Mouse (Mus musculus): ENCODE measurements around the gene Xbp1. TPM values are rescaled to one million over a fixed set of nuclear protein-coding genes. Genes with fewer than 3 reads are reported as not detected.
A peak's percentile ranks its signal among the peaks of the same experiment; 100 is the strongest.
"Not testable (repeated sequence)": the region's sequence is repeated elsewhere in the genome, so short reads cannot be mapped to it uniquely, and the experiment has no call there.

The Xbp1 gene
- total RNA-seq (2021), result 10 to 100 TPM; 68.6 to 69.9 TPM
- long read RNA-seq, experiment 1, transcript Xbp1-201 (5 exons, 2,129 nt), result major isoform, 118 of 129 reads
- long read RNA-seq, experiment 1, partial matches to known transcripts, result 8 of 129 reads
- long read RNA-seq, experiment 1, other reads (novel, unspliced or antisense), result 3 of 129 reads
- long read RNA-seq, experiment 2, transcript Xbp1-201 (5 exons, 2,129 nt), result major isoform, 57 of 62 reads
- long read RNA-seq, experiment 2, partial matches to known transcripts, result 3 of 62 reads
- long read RNA-seq, experiment 2, other reads (novel, unspliced or antisense), result 0 of 62 reads

DNA sequence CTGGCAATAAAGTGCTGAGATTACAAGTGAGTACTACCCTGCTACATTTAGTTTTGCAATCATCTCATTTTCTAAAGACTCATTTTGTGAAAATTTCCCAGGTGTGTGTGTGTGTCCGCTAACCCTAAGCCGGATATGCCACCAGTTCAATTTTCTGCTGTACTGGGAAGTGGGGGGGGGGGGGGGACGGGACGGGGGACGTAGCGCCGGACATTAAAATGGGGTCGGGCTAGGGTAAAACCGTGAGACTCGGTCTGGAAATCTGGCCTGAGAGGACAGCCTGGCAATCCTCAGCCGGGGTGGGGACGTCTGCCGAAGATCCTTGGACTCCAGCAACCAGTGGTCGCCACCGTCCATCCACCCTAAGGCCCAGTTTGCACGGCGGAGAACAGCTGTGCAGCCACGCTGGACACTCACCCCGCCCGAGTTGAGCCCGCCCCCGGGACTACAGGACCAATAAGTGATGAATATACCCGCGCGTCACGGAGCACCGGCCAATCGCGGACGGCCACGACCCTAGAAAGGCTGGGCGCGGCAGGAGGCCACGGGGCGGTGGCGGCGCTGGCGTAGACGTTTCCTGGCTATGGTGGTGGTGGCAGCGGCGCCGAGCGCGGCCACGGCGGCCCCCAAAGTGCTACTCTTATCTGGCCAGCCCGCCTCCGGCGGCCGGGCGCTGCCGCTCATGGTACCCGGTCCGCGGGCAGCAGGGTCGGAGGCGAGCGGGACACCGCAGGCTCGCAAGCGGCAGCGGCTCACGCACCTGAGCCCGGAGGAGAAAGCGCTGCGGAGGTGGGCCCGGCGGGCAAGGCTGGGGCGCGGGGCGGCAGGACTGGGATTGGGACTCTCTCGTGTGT lies at the start of gene Xbp1:
Gene Xbp1, plus strand, starts transcription at position 248 of the 854 bp plus-strand sequence.
- DNase-seq, result peak; percentile 99 to 100

- peak; percentile 50 to 89 for DNase-seq
Measured at GRCm38 (mm10) chr11:5474130-5474529, 46.3 kb upstream of the Xbp1 start.

DNA sequence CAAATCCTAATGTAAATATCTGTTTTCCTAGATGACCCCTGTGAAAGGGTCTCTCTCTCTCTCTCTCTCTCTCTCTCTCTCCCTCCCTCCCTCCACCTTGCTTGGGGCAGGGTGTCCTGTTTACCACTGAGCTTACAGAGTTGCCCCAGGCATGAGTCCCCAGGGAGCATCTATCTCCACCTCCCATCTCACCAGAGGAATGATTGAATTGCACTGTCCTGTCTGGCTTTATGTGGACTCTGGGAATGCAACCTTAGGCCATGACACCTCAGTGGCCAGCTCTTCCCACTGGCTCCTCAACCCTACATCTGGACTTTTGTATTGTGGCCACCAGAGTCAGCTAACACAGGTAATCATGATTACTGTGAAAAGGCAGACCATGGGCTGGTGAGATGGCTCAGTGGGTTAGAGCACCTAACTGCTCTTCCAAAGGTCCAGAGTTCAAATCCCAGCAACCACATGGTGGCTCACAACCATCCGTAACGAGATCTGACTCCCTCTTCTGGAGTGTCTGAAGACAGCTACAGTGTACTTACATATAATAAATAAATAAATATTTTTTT lies 44.8 kb upstream of the Xbp1 start:
- not testable (repeated sequence) for DNase-seq

- no peak for DNase-seq
Measured at GRCm38 (mm10) chr11:5476806-5477205, 43.7 kb upstream of the Xbp1 start.

- DNase-seq, result peak in 1 of 2 experiments; percentile 40
Measured at GRCm38 (mm10) chr11:5478193-5478592, 42.3 kb upstream of the Xbp1 start.

DNA sequence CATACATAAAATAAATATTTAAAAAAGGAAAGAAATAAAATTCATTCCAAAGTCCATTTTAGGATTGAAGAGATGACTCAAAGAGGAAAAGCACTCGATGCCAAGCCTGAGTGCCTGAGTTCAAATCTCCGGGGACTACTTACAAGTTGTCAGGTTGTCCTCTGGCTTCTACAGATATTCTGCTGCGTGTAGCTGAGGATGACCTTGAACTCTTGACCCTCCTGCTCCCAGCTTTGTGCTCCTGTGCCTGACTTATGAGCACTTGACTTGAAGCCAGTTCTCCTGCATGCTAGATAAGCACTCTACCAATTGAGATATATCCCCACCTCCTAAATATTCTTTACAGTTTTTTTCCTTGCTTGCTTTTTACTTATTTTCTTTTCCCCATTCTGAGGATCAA lies 41.6 kb upstream of the Xbp1 start:
- DNase-seq, result no peak

DNA sequence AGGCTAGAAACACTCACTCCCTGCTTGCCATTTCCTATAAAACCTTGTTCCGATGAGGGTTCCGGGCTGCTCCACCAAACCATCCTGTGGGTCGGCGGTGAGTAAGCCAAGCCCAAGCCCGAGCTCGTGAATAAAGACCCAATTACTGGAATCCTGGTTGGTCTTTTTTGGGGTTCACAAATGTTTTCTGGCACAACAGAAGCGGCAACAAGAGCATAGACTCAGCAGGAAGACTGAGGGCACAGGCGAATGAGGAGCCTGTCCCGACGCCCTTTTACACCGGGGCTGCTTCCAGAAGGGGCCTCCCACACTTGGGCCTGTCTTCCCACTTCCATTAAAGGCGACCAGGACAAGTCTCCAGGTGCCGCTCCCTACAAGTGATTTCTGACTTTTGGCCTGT lies 37.9 kb upstream of the Xbp1 start:
- DNase-seq, result no peak

- DNase-seq, result peak; percentile 88 to 92
Measured at GRCm38 (mm10) chr11:5485193-5486011, 35.1 kb upstream of the Xbp1 start.

GRCm38 (mm10) chr11:5489433-5489832 lies 31.0 kb upstream of the Xbp1 start:
- DNase-seq, result not testable (repeated sequence)

DNA sequence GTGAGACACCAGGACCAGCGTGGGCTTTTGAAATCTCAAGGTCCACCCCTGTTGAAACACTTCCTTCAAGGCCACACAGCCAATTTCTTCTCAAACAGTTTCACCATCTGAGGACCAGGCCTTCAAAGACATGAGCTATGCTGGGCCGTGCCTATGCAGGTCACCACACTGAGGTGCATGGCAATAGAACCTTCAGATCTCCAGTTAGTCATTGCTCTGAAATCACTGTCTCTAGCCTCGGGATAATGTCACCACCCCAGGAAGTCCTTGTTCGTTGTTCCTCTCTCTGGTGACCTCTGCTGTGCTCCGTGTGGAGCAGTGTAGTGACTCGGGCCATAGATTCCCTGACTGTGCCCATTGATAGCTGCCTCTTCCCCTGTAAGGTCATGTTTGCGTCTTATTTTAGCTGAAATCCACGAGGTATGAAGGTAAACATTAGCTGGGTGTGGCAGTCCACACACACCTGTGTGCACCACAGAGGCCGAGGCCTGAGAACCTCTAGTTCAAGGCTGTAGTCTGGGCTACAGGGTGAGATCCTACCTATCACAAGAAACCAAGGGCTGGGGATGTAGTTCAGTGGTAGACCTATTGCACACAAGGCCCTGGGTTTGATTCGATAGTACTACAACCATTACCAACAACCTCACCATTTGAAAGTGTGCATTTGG lies 29.3 kb upstream of the Xbp1 start:
- DNase-seq, result no peak

DNA sequence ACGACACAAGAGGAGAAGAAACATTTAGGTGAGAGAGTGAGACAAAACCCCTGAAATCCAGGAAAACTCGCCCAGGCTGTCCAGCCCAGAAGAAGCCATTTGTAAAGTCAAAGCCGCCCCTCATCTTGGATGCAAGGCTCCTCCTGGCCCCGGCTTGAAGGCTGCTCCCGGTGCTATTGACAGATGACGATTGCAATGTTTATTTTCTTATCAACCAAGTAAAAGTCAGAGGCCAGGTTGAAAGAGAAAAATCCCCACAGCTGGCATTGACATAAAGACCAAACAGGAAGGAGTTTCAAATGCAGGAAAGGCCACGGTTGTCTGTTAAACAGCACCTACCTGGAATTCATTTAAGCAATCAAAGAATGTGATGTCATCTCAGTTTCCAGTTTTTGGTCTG lies 28.5 kb upstream of the Xbp1 start:
- DNase-seq, result no peak

DNA sequence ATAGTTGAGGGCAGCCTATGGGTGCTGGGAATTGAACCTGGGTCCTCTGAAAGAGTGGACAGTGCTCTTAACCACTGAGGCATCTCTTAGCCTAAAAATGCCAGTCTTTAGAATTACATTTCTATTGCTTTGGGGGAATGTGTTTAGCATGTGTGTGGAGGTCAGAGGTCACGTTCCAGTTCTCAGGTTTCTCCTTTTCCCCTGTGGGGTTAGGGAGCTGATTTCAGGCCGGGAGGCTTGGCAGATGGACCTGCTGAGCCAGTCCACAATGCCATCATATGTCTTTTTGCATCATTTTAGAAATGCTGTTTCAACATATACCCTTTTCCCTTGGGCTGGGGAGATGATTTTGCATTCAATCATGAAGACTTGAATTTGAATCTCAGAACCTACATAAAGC lies 26.6 kb upstream of the Xbp1 start:
- DNase-seq, result no peak

GRCm38 (mm10) chr11:5495286-5495832 lies 25.1 kb upstream of the Xbp1 start:
- no peak for DNase-seq

- no peak for DNase-seq
Measured at GRCm38 (mm10) chr11:5495906-5496305, 24.6 kb upstream of the Xbp1 start.

- no peak for DNase-seq
Measured at GRCm38 (mm10) chr11:5496559-5497248, 23.8 kb upstream of the Xbp1 start.

DNA sequence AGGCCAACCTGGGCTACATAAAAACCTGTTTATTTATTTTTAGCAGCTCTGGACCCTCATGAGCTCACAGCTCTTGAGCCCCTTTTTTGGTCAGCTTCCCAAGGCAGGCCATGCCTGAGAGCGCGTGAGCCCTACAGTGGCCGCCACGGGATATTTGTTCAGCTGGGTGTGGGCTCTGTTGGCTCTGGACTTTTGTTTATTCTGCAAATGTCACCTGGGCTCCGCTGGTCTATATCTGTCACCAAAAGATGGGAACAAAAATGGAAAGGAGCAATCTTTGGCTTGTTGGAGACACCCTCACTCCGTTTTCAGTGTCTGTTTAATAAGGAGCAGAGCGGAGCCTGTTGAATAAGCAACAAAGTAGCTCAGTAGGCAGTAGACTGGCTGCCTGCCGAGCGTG lies 22.0 kb upstream of the Xbp1 start:
- no peak for DNase-seq

GRCm38 (mm10) chr11:5498931-5499661 lies 21.4 kb upstream of the Xbp1 start:
- peak in 1 of 2 experiments; percentile 15 for DNase-seq

DNA sequence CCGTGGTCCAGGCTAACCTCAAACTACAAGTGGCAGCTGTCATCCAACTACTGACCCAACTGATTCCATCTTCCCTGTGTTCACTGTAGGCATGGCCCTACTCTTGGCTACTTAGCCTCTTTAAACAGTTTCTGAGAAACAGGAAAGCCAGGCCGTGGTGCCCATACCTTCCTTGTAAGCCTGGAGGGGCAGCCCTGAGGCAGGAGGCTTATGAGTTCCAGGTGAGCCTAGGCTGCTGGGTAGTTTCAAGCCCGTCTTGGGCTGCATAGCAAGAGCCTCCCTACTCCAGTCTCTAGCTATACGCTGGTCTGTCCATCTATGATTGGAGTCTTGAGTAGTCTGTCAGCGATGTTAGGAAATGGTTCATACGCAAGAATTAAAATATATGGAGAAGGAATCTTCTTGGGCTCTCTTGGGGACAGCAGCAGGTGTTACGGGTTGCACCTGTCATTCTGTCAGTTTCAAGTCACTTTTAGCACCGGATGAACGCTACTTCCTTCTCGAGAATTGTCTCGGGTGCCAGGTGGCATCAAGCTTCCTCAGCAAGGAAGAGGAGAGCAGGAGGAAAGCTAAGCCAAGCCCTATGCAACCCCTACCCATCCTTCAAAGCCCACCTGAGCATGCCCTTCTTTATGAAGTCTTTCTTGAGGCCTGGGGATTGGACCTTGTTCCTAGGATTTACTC lies 20.4 kb upstream of the Xbp1 start:
- DNase-seq, result no peak

All from heart, adult 18-20 months (tissue).